Mouse (Mus musculus) liver, embryonic 14.5 days (tissue): ENCODE data around the gene Pld1. TPM values are rescaled to one million over a fixed set of nuclear protein-coding genes. Genes with fewer than 3 reads are reported as not detected.

Experiments
- ATAC-seq: fragments of 200-750 bp; cut with Nextera tagmentation; 2 replicates; pipeline ENCODE4 v1.8.0; 2017; ENCODE audit warnings: moderate number of reproducible peaks, mild to moderate bottlenecking, moderate library complexity; ENCODE audit not compliant: insufficient read depth
- DNase-seq, 3 experiments: peaks; one replicate each; pipeline ENCODE4 v3.0.0-alpha.2; 2012 to 2013; ENCODE audit warnings: low read depth in 3 of 3, low spot score in 3 of 3
- H3K27ac ChIP-seq: fragments of 300-500 bp; sonication (generic); 2 replicates; pipeline ENCODE4 v1.5.1; 2014; ENCODE audit warnings: moderate library complexity, mild to moderate bottlenecking, control low read depth, inconsistent platforms
- H3K27me3 ChIP-seq: fragments of 300-500 bp; sonication (generic); 2 replicates; pipeline ENCODE4 v1.6.1; 2014; ENCODE audit warnings: mild to moderate bottlenecking, low read length, moderate library complexity; ENCODE audit not compliant: control insufficient read depth, insufficient read depth
- H3K36me3 ChIP-seq: fragments of 300-500 bp; sonication (generic); replicated peaks from 2 replicates; pipeline ENCODE4 v1.6.1; 2014; ENCODE audit warnings: low read depth; ENCODE audit not compliant: control insufficient read depth, insufficient read depth
- H3K4me1 ChIP-seq, 2 experiments: fragments of 200-500 bp in 1 of 2; fragments of 300-500 bp in 1 of 2; sonication (generic) in 1 of 2; replicated peaks; 2 replicates each; pipeline ENCODE4 v1.6.1; 2012 to 2014; ENCODE audit warnings: antibody characterized with exemption in 1 of 2, inconsistent platforms in 1 of 2, low read length in 1 of 2; ENCODE audit not compliant: control insufficient read depth in 2 of 2, insufficient read depth in 2 of 2
- H3K4me2 ChIP-seq: fragments of 300-500 bp; sonication (generic); 2 replicates; pipeline ENCODE4 v1.6.1; 2014; ENCODE audit warnings: low read depth, mild to moderate bottlenecking, control low read depth, moderate library complexity
- H3K4me3 ChIP-seq, 2 experiments: fragments of 200-500 bp in 1 of 2; fragments of 300-500 bp in 1 of 2; sonication (generic) in 1 of 2; 2 replicates each; pipeline ENCODE4 v1.5.1; 2012 to 2014; ENCODE audit warnings: low read depth in 2 of 2, low read length in 2 of 2, mild to moderate bottlenecking in 2 of 2, control low read depth in 1 of 2, inconsistent platforms in 1 of 2, moderate library complexity in 1 of 2; ENCODE audit not compliant: insufficient read depth in 1 of 2
- H3K9ac ChIP-seq: fragments of 300-500 bp; sonication (generic); replicated peaks from 2 replicates; pipeline ENCODE4 v1.6.1; 2014; ENCODE audit warnings: mild to moderate bottlenecking, control low read depth, moderate library complexity
- H3K9me3 ChIP-seq: fragments of 300-500 bp; sonication (generic); 2 replicates; pipeline ENCODE4 v1.6.1; 2016; ENCODE audit warnings: low read length, mixed read lengths; ENCODE audit not compliant: control insufficient read depth
- CTCF ChIP-seq: IDR thresholded peaks from 2 replicates; pipeline ENCODE4 v1.5.1; 2016; ENCODE audit warnings: antibody characterized with exemption, low read depth, control low read depth
- EP300 ChIP-seq: IDR thresholded peaks from 2 replicates; pipeline ENCODE4 v1.6.1; 2016; ENCODE audit warnings: antibody characterized with exemption, low read depth
- WGBS: fragments of 180-500 bp; shearing (Covaris S2); extraction: QIAGEN DNeasy Blood & Tissue Kit; methylation state at CpG from one replicate; pipeline ENCODE4 v1.1.7; 2014; ENCODE audit not compliant: insufficient replicate concordance; 5-methylcytosine and 5-hydroxymethylcytosine counted together
- polyA plus RNA-seq, 2 experiments: library from polyadenylated mRNA; depleted of rRNA in 1 of 2; stranded (reverse) in 1 of 2; unstranded in 1 of 2; fragments of >200 nt; fragmentation: Nextera tagmentation in 1 of 2; extraction: Ambion mirVana in 1 of 2; gene quantifications; 2 replicates each; pipeline versions ENCODE4 v1.2.1 to v1.2.3; 2012 to 2014

Pld1 gene
- polyA plus RNA-seq, 2 experiments, result 2.9 to 4.4 TPM

DNA sequence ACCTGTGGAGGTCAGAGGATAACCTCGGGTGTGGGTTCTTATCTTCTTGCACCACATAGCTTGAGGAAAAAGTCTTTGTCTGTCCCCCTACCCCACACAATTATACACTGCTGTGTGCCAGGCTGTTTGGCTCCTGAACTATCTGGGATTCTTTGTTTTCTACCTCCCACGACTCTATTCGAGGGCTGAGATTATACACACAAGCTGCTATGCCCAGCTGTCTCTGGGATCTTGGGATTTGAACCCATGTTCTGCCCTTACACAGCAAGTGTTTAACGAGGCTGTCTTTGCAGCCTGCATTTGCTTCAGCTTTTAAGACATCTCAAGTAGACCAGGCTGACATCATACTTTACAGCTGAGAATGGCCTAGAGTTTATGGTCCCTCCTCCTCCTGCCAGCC is 43.1 kb downstream of the Pld1 start:
- no peak overlapping the region for H3K27ac ChIP-seq
- no peak for TF ChIP-seq CTCF
- TF ChIP-seq EP300, result no peak
- no peak overlapping the region for H3K9ac ChIP-seq
- no peak overlapping the region for H3K4me2 ChIP-seq
- no peaks in the 10 kb centered on the region for H3K27me3 ChIP-seq
- DNase-seq, result no peak
- no peak overlapping the region for H3K4me3 ChIP-seq
- no peaks in the 10 kb centered on the region; a peak in 1 of 4 replicates for H3K4me1 ChIP-seq
- no peaks in the 10 kb centered on the region for H3K36me3 ChIP-seq
- H3K9me3 ChIP-seq, result no peaks in the 10 kb centered on the region
- no peak for ATAC-seq
- WGBS, result 36% methylated on average over 4 of the region's 4 CpGs

DNA sequence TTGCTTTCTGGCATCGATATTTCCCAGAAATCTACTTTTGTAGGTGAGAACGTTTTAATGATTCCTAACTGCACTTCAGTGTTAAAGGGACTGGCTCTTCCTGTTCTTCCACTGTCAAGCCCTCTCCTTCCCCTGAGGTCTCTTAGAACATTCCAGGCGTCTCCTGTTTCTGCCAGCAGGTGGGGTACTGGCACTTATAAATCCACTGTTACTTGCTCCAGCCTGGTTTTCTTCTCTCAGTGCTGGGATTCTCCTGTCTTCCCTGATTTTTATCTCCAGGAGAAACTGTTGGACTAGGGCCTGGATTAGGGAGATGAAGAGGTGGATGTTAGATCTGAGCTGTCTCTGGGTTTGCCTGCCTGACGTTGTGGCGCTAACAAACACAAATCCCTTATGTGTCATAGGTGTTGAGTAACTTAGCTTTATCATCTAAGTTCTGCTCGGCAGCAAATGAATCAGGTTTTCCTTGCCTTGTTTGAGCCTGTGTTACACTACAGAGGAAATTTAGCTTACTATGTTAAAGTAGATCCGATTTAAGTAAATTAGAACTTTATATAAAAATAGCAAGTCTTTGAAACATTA is 44.0 kb downstream of the Pld1 start:
- H3K9me3 ChIP-seq, result no peaks in the 10 kb centered on the region
- H3K27ac ChIP-seq, result no peak overlapping the region
- ATAC-seq (no peak), DNase-seq (no peak)
- TF ChIP-seq EP300 (no peak), CTCF (peak; percentile 49)
- H3K4me1 ChIP-seq, result no peaks in the 10 kb centered on the region; a peak in 1 of 4 replicates
- H3K4me3 ChIP-seq, result no peak overlapping the region
- no peak overlapping the region for H3K9ac ChIP-seq
- no peaks in the 10 kb centered on the region for H3K36me3 ChIP-seq
- 37% methylated on average over 7 of the region's 7 CpGs for WGBS
- H3K4me2 ChIP-seq, result no peak overlapping the region
- no peaks in the 10 kb centered on the region for H3K27me3 ChIP-seq

DNA sequence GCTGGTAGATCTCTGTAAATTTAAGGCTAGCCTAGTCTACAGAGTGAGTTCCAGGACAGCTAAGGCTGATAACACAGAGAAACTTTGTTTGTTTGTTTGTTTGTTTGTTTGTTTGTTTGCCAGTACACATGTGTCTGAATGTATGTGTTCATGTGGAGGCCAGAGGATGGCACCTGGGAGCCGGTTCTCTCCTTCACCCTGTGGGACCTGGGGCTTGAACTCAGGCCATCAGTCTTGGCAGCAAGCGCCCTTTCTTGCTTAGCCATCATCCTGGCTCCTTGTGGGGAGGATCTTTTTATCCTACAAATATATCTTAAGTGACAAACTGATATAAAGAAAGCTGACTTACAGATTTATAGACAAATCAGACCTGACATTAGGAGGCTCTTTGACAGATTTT is 44.8 kb downstream of the Pld1 start:
- Histone ChIP-seq H3K4me1 (peaks cover 0 to 1% of the 10 kb centered on the region in 2 experiments; a peak in 1 of 4 replicates), H3K27me3 (no peaks in the 10 kb centered on the region), H3K36me3 (no peaks in the 10 kb centered on the region), H3K9ac (no peak overlapping the region), H3K27ac (no peak overlapping the region), H3K4me2 (no peak overlapping the region), H3K4me3 (no peak overlapping the region), H3K9me3 (no peaks in the 10 kb centered on the region)
- 70% methylated on average over 2 of the region's 2 CpGs for WGBS
- no peak for ATAC-seq
- no peak for DNase-seq
- TF ChIP-seq EP300 (no peak), CTCF (no peak)

DNA sequence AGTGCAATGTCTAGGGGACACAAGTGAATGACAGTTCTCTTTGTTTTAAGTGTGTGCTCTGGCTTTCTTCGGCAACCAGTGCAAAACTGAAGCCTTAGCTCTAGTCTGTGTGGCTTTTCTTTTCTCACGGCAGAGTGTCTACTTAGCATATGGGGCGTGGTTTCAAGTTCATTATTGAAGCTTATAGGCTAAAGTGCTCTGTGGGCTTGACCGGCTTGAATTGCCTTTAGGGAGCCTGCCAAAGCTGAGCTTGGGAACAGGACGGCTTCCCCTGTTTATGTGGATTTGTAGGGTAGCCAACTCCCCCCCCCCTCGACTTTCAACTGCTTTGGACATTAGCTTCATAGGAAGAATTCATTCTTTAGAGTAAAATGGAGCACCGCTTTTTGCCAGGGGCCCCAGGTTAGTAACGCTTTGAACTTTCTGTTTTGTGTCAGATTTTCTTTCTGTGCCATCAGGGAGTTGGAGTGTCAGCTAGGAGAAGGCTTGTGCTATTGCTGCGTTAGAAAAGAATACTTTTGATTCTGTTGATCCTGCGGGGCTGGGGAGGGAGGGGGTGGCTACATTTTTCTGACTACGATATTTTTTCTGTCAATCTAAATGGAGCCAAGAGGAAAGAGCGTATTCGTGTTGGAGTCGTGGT is 45.6 kb downstream of the Pld1 start:
- Histone ChIP-seq H3K4me1 (peaks cover 0 to 1% of the 10 kb centered on the region in 2 experiments; a peak in 1 of 4 replicates), H3K4me2 (peak overlapping the region; percentile 63), H3K27ac (no peak overlapping the region), H3K9ac (no peak overlapping the region; the same call in 1 of the 2 replicates), H3K4me3 (peak overlapping the region; percentile 39), H3K27me3 (no peaks in the 10 kb centered on the region), H3K36me3 (no peaks in the 10 kb centered on the region), H3K9me3 (no peaks in the 10 kb centered on the region)
- TF ChIP-seq EP300 (no peak), CTCF (no peak)
- DNase-seq, result peak; percentile 40 to 48 (median 41)
- ATAC-seq, result peak; percentile 66
- 8% methylated on average over 14 of the region's 14 CpGs for WGBS

DNA sequence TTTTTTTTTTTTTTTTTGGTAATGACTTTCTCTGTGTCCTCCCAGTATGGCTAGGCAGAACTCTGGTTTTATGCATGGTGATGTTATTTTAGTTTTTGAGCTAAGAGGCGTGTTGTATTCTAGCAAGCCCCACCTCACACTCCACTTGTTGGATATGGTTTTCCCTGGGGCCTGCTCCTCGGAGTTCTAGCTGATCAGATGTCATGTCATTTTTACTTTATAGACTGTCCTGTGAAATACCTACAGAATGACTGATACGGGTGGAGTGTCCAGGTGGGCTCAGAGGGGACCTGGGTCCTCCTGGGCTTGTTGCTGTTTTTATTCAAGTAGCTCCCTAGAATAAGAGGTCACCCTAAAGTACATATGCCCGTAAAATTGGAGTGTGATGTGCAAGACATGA is 46.1 kb downstream of the Pld1 start:
- H3K4me1 ChIP-seq, result peaks cover 0 to 1% of the 10 kb centered on the region in 2 experiments; a peak in 1 of 4 replicates
- H3K27ac ChIP-seq, result no peak overlapping the region
- no peak for TF ChIP-seq EP300
- no peak for TF ChIP-seq CTCF
- H3K9me3 ChIP-seq, result no peaks in the 10 kb centered on the region
- H3K27me3 ChIP-seq, result no peaks in the 10 kb centered on the region
- H3K4me2 ChIP-seq, result peak overlapping the region; percentile 63
- WGBS, result 55% methylated on average over 4 of the region's 4 CpGs
- H3K4me3 ChIP-seq, result peak overlapping the region in 1 of 2 experiments; percentile 39; a peak in 2 of 4 replicates
- ATAC-seq (no peak), DNase-seq (no peak)
- H3K9ac ChIP-seq, result no peak overlapping the region
- H3K36me3 ChIP-seq, result no peaks in the 10 kb centered on the region
